Mouse (Mus musculus) megakaryocyte, embryonic 14.5 days (primary cell): ENCODE measurements around the gene Tor3a. TPM values are rescaled to one million over a fixed set of nuclear protein-coding genes. Genes with fewer than 3 reads are reported as not detected.
"Not testable (repeated sequence)": the region's sequence is repeated elsewhere in the genome, so short reads cannot be mapped to it uniquely, and the experiment has no call there.

ENCODE experiments used
- H3K27me3 ChIP-seq: replicated peaks from 2 replicates; pipeline ENCODE3; 2012; ENCODE audit warnings: inconsistent platforms
- H3K36me3 ChIP-seq: replicated peaks from 2 replicates; pipeline ENCODE3; 2012; ENCODE audit warnings: low read length, inconsistent platforms, mixed read lengths
- H3K4me1 ChIP-seq: 2 replicates; pipeline ENCODE4 v1.6.1; 2012; ENCODE audit warnings: inconsistent platforms
- H3K4me3 ChIP-seq: replicated peaks from 2 replicates; pipeline ENCODE3; 2012; ENCODE audit warnings: moderate library complexity, mild to moderate bottlenecking, inconsistent platforms
- H3K9me3 ChIP-seq: 2 replicates; pipeline ENCODE4 v1.6.1; 2012; ENCODE audit warnings: inconsistent platforms
- FLI1 ChIP-seq: IDR thresholded peaks from 2 replicates; pipeline ENCODE4 v1.6.1; 2012; ENCODE audit warnings: low read length, inconsistent platforms, mixed read lengths
- GATA1 ChIP-seq: IDR thresholded peaks from 3 replicates; pipeline ENCODE4 v1.6.1; 2012; ENCODE audit warnings: mixed read lengths, low read length, inconsistent platforms, borderline replicate concordance
- polyA plus RNA-seq: library from polyadenylated mRNA; stranded (reverse); fragments of >175 nt; gene quantifications from 2 replicates; pipeline ENCODE4 v1.2.3, GENCODE M21; 2012; ENCODE audit warnings: low replicate concordance; ENCODE audit not compliant: insufficient read depth

Tor3a gene
- polyA plus RNA-seq, 1 experiment: 18.1 TPM

DNA sequence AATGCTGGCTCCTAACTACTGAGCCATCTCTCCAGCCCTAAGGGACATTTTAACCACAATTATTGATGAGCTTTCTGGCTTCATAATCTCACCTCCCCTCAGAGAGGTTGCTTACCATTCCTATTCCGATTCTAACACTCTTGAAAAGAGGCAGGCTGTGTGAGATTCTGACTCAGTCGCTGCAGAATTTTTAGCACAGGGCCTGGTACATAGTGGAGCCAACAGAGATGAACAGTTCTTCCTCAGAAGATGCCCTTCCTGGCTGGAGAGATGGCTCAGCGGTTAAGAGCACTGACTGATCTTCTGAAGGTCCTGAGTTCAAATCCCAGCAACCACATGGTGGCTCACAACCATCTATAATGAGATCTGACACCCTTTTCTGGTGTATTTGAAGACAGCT lies 2.2 kb downstream of the Tor3a start:
- TF ChIP-seq GATA1 (no peak), FLI1 (no peak)
- Histone ChIP-seq H3K36me3 (peaks cover 27% of the 10 kb centered on the region), H3K27me3 (no peaks in the 10 kb centered on the region), H3K9me3 (no peaks in the 10 kb centered on the region), H3K4me3 (no peak overlapping the region), H3K4me1 (peaks cover 56% of the 10 kb centered on the region)

DNA sequence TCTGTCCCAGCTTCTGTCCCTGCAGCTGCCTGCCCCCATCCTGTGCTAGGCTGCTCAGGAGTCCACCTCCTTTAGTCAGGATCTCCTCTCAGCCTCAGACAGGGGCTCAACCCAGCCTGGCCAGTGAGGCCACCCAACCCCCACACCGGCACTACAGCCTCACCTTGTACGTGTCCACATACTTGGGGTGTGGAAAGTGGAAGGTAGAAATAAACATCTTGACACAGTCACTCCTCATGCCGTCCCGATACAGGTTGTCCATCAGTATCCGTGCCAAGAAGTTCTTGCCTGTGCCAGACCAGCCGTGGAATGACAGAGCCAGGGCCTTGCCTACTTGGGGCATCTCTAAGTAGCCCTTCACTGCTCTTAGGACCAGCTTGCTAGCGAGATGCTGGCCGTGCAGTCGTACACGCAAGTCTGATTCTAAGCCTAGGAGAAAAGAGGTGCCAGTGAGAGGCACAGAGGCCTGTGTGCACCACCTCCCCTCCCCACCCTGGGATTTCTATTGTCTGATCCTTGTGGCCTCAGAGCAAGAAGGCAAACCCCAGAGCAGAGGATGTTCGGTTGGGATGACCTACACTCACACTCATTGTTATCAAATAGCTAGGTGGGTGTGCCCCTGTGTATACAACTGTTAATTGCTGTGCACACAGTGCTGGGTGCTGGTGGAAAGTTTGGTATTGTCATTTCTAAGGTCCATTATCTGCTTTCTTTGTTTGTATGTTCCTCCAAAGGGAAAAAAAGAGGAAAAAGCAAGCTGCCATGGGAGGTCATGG lies 4.8 kb downstream of the Tor3a start:
- no peaks in the 10 kb centered on the region for H3K9me3 ChIP-seq
- H3K27me3 ChIP-seq: no peaks in the 10 kb centered on the region
- peaks cover 31% of the 10 kb centered on the region for H3K36me3 ChIP-seq
- H3K4me3 ChIP-seq: no peak overlapping the region
- TF ChIP-seq FLI1 (no peak), GATA1 (no peak)
- peaks cover 62% of the 10 kb centered on the region for H3K4me1 ChIP-seq

DNA sequence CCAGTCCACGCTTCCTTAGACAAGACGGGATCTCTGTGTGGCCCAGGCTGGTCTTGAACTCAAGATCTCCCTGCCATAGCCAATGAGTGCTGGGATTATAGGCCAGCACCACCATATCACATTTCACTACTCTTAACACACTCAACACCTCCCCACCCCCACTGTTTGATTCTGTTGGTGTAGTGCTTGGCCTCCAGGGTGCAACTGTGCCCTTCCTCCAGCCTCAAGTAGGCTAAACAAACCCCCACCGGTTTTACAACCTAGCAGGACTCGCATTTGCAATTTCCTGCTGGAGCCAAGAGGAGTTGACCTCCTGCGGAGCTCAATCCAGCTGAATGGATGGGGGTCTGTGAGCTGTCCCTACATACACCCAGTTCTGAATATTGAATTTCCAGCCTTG lies 5.6 kb downstream of the Tor3a start:
- Histone ChIP-seq H3K9me3 (no peaks in the 10 kb centered on the region), H3K4me1 (peaks cover 54% of the 10 kb centered on the region), H3K27me3 (no peaks in the 10 kb centered on the region), H3K36me3 (peaks cover 31% of the 10 kb centered on the region), H3K4me3 (no peak overlapping the region)
- TF ChIP-seq GATA1: no peak
- no peak for TF ChIP-seq FLI1

DNA sequence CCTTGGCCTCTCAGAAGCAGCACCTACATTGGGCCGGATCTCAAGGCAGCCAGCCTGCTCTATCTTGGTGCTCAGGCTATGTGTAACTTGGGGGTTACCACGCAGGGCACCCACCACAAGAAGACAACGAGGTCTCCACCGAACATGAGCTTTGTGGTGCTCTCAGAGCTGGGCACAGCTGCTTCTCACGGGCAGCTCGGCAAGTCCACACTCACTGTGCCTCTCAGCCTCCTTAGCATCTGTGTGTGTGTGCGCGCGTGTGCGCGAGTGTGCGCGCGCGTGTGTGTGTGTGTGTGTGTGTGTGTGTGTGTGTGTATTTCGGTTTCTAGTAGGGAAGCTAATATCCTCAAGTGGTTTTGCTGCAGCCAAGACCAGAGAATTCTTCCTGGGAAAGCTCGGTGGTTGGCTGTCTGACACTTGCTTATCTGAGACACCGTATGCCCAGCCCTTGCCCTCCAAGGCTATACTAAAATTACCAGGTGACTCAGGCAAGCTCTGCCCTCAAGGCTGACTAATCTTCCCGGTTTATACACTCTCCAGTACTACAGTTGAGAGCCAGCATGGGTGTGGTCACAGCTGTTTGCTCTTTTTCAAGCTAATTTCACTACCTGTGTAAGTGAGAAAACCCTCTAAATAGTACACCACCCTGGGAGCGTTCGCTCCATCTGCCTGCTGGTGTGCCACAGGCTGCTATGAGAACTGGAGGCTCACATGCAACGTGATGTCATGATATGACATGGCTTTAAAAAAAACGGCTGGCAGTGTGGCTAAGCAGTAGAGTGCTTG lies 6.8 kb downstream of the Tor3a start:
- Histone ChIP-seq H3K27me3 (no peaks in the 10 kb centered on the region), H3K4me3 (peak overlapping the region; percentile 72), H3K4me1 (peaks cover 42% of the 10 kb centered on the region), H3K36me3 (peaks cover 35% of the 10 kb centered on the region), H3K9me3 (no peaks in the 10 kb centered on the region)
- no peak for TF ChIP-seq FLI1
- no peak for TF ChIP-seq GATA1

DNA sequence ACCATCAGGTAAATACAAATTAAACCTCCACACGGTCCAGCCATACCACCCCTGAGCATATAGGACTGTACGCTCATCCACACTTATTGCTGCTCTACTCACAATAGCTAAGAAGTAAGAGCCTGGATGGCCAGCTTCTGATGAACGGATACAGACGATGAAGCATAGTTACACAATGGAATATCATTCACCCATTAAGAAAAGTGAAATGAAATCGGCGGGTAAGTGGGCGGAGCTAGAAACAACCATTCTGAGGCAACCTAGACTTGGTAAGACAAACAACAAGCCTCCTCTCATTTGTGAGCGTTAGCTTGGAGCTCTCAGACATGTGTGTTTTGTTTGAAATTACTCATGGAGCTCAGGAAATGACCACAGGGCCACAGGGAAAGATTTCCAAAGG lies 8.4 kb downstream of the Tor3a start:
- Histone ChIP-seq H3K27me3 (no peaks in the 10 kb centered on the region), H3K4me1 (peaks cover 41% of the 10 kb centered on the region), H3K9me3 (no peaks in the 10 kb centered on the region), H3K36me3 (peaks cover 36% of the 10 kb centered on the region), H3K4me3 (no peak overlapping the region)
- no peak for TF ChIP-seq GATA1
- TF ChIP-seq FLI1: no peak

DNA sequence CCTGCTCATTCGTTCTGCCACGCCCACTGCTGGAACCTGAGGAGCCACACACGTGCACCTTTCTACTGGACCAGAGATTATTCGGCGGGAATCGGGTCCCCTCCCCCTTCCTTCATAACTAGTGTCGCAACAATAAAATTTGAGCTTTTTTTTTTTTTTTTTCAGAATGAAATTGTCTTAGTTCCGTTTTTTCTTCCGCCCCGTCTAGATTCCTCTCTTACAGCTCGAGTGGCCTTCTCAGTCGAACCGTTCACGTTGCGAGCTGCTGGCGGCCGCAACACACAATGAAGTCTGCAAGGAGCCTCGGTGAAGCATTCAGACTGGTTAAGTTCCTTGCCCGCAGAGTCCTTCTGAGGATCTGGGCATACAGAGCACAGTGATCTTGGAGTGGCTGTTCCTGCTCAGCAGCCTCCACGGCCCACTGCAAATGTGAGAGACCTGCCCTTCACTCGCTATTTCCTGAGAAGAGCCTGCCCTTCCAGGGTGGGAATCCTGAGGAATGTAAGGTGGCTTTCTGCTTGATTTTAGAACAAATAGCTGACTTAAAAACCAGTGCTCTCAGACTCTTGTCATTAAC lies 13.4 kb downstream of the Tor3a start:
- not testable (repeated sequence) for H3K27me3 ChIP-seq, H3K4me1 ChIP-seq, H3K9me3 ChIP-seq
- peak overlapping the region; percentile 17 for H3K4me3 ChIP-seq
- peaks cover 54% of the 10 kb centered on the region for H3K36me3 ChIP-seq

DNA sequence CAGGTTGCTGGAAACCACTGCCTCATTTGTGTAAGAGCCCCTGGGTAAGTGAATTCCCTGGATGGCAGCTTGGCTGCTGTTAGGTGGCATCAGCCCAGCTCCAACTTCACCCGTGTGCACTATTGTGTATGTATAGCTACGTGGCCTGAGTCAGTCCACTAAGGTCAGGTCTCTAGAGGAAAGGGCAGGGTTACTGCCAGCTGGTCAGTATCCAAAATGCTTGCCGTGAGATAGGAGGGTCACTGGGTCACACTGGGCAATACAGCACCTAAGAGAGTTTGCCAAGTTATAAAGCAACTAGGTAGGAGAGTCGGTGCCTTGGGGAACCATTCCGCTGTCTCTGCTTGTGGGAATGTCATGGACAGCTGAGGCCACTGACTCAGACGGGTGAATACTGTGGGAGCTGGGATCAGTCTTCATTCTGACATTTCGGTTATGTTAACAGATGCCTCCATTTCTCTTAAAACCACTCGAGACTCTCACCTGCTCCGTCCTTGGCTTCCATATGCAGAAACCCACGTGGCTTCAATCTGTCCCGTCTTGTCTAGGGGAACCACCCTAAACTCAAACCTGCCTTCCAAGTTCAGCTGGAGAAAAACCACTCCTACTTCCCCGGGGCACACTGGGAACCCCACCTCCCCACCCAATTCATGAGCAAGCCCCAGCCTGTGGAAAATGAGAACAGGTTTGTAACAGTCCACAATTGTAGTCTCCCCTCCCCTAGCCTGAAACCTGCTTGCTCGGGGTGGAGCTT lies 14.1 kb downstream of the Tor3a start:
- Histone ChIP-seq H3K9me3 (no peaks in the 10 kb centered on the region), H3K4me3 (no peak overlapping the region), H3K36me3 (peaks cover 61% of the 10 kb centered on the region), H3K4me1 (peaks cover 3% of the 10 kb centered on the region; the same call in 1 of the 2 replicates), H3K27me3 (no peaks in the 10 kb centered on the region)
- no peak for TF ChIP-seq GATA1
- no peak for TF ChIP-seq FLI1

DNA sequence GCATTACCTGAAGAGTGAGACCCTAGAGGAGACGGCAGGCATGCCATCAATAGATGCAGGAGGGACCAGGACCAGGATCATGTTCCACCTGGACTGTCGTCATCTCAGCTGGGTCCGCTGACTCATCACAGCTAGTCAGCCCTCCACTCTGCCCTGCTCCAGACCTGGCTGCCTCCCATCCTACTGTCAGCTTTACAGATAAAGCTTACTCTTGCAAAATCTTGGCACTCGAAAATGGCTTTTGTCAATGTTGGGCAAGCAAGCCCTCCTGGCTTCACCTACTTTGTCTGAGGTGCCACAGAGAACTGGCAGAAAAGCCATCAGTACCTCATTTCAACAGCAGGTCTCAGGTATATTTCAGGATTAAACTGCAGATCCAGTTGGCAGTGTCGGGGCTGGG lies 15.5 kb downstream of the Tor3a start:
- Histone ChIP-seq H3K4me1 (peaks cover 3% of the 10 kb centered on the region; the same call in 1 of the 2 replicates), H3K36me3 (peaks cover 75% of the 10 kb centered on the region), H3K27me3 (no peaks in the 10 kb centered on the region), H3K4me3 (no peak overlapping the region), H3K9me3 (no peaks in the 10 kb centered on the region)
- TF ChIP-seq FLI1: no peak

DNA sequence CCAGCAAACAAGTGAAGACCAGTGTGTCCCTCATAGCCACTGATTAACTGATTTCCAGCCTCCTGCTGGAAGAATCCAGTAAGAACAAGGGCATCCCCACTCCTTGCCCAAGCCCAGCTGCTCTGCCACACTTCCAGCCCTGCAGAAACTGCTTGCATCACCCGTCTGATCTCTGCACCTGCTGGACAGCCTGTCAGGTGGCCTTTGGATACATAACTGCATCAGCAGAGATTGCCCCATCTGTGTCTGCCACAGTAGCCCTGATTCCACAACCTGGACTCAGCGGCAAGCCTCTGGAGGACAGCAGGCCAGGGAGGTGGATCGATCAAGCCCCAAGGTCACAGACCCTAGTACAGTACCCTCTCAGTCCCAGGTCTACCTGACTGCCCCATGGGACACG lies 16.6 kb downstream of the Tor3a start:
- peaks cover 3% of the 10 kb centered on the region; the same call in 1 of the 2 replicates for H3K4me1 ChIP-seq
- no peaks in the 10 kb centered on the region for H3K9me3 ChIP-seq
- no peak overlapping the region for H3K4me3 ChIP-seq
- H3K36me3 ChIP-seq: peaks cover 79% of the 10 kb centered on the region
- H3K27me3 ChIP-seq: no peaks in the 10 kb centered on the region
- TF ChIP-seq FLI1 (no peak), GATA1 (no peak)
